Mouse (Mus musculus) hindbrain, embryonic 12.5 days (tissue): Measurements from ENCODE around the gene Col4a2. TPM values are rescaled to one million over a fixed set of nuclear protein-coding genes. Genes with fewer than 3 reads are reported as not detected.

Experiments
- ATAC-seq: fragments of 200-750 bp; cut with Nextera tagmentation; 2 replicates; pipeline ENCODE4 v1.8.0; 2017; ENCODE audit warnings: moderate TSS enrichment; ENCODE audit not compliant: low FRiP score
- H3K27ac ChIP-seq: fragments of 300-500 bp; sonication (generic); 2 replicates; pipeline ENCODE4 v1.5.1; 2016; ENCODE audit warnings: mild to moderate bottlenecking
- H3K27me3 ChIP-seq: fragments of 300-500 bp; sonication (generic); 2 replicates; pipeline ENCODE4 v1.6.1; 2016; ENCODE audit warnings: mild to moderate bottlenecking
- H3K36me3 ChIP-seq: fragments of 300-500 bp; sonication (generic); 2 replicates; pipeline ENCODE4 v1.6.1; 2016; ENCODE audit warnings: mild to moderate bottlenecking
- H3K4me1 ChIP-seq: fragments of 300-500 bp; sonication (generic); 2 replicates; pipeline ENCODE4 v1.6.1; 2016
- H3K4me2 ChIP-seq: fragments of 300-500 bp; sonication (generic); replicated peaks from 2 replicates; pipeline ENCODE4 v1.6.1; 2016; ENCODE audit warnings: mild to moderate bottlenecking
- H3K4me3 ChIP-seq: fragments of 300-500 bp; sonication (generic); 2 replicates; pipeline ENCODE4 v1.5.1; 2016; ENCODE audit warnings: mild to moderate bottlenecking
- H3K9ac ChIP-seq: fragments of 300-500 bp; sonication (generic); 2 replicates; pipeline ENCODE4 v1.6.1; 2016; ENCODE audit warnings: mild to moderate bottlenecking, moderate library complexity
- H3K9me3 ChIP-seq: fragments of 300-500 bp; sonication (generic); replicated peaks from 2 replicates; pipeline ENCODE4 v1.6.1; 2016; ENCODE audit warnings: mild to moderate bottlenecking
- WGBS: fragments of 180-500 bp; shearing (Covaris S2); methylation state at CpG from one replicate; pipeline ENCODE4 v1.1.7; 2016; 5-methylcytosine and 5-hydroxymethylcytosine counted together
- polyA plus RNA-seq: library from polyadenylated mRNA; unstranded; fragments of >200 nt; fragmentation: Nextera tagmentation; extraction: Ambion mirVana; gene quantifications from 2 replicates; pipeline ENCODE4 v1.2.1, GENCODE M21; 2016

The Col4a2 gene
- polyA plus RNA-seq, 1 experiment from 2014 or later = 74.6 TPM

- no peak overlapping the region for H3K27ac ChIP-seq
- H3K4me3 ChIP-seq = no peak overlapping the region
- H3K4me2 ChIP-seq = no peak overlapping the region
- no peak overlapping the region for H3K9ac ChIP-seq
- ATAC-seq = no peak
- peaks cover 27% of the 10 kb centered on the region for H3K4me1 ChIP-seq
- H3K9me3 ChIP-seq = no peaks in the 10 kb centered on the region
- H3K36me3 ChIP-seq = no peaks in the 10 kb centered on the region
- WGBS = 81% methylated on average over 8 of the region's 8 CpGs
- H3K27me3 ChIP-seq = peaks cover 58% of the 10 kb centered on the region
Measured at GRCm38 (mm10) chr8:11314613-11315012, 2.0 kb downstream of the Col4a2 start.

GRCm38 (mm10) chr8:11315179-11315943 lies 2.8 kb downstream of the Col4a2 start:
- no peaks in the 10 kb centered on the region for H3K36me3 ChIP-seq
- no peak overlapping the region for H3K27ac ChIP-seq
- no peak overlapping the region for H3K4me3 ChIP-seq
- no peak overlapping the region for H3K4me2 ChIP-seq
- H3K9me3 ChIP-seq = no peaks in the 10 kb centered on the region
- H3K27me3 ChIP-seq = peaks cover 50% of the 10 kb centered on the region
- no peak overlapping the region for H3K9ac ChIP-seq
- no peak for ATAC-seq
- peaks cover 26% of the 10 kb centered on the region for H3K4me1 ChIP-seq
- WGBS = 70% methylated on average over 16 of the region's 16 CpGs

- WGBS = 76% methylated on average over 6 of the region's 6 CpGs
- Histone ChIP-seq H3K27me3 (peaks cover 43% of the 10 kb centered on the region), H3K9me3 (no peaks in the 10 kb centered on the region), H3K9ac (no peak overlapping the region), H3K27ac (no peak overlapping the region), H3K36me3 (no peaks in the 10 kb centered on the region), H3K4me3 (no peak overlapping the region), H3K4me1 (peaks cover 26% of the 10 kb centered on the region), H3K4me2 (no peak overlapping the region)
- ATAC-seq = no peak
Measured at GRCm38 (mm10) chr8:11316118-11316517, 3.5 kb downstream of the Col4a2 start.

GRCm38 (mm10) chr8:11319405-11319804 lies 6.8 kb downstream of the Col4a2 start:
- 89% methylated on average over 11 of the region's 11 CpGs for WGBS
- Histone ChIP-seq H3K27ac (no peak overlapping the region), H3K9ac (no peak overlapping the region), H3K4me1 (no peaks in the 10 kb centered on the region), H3K27me3 (peaks cover 11% of the 10 kb centered on the region), H3K4me2 (no peak overlapping the region), H3K9me3 (no peaks in the 10 kb centered on the region; the same call in 1 of the 2 replicates), H3K4me3 (no peak overlapping the region), H3K36me3 (no peaks in the 10 kb centered on the region)
- no peak for ATAC-seq

GRCm38 (mm10) chr8:11321841-11322240 lies 9.2 kb downstream of the Col4a2 start:
- 89% methylated on average over 7 of the region's 7 CpGs for WGBS
- H3K4me1 ChIP-seq = peaks cover under 1% of the 10 kb centered on the region; the same call in 1 of the 2 replicates
- no peak for ATAC-seq
- no peak overlapping the region for H3K4me3 ChIP-seq
- no peak overlapping the region for H3K4me2 ChIP-seq
- no peaks in the 10 kb centered on the region for H3K27me3 ChIP-seq
- H3K36me3 ChIP-seq = no peaks in the 10 kb centered on the region
- H3K9ac ChIP-seq = no peak overlapping the region
- no peak overlapping the region for H3K27ac ChIP-seq
- no peaks in the 10 kb centered on the region; the same call in 1 of the 2 replicates for H3K9me3 ChIP-seq

- H3K9me3 ChIP-seq = no peaks in the 10 kb centered on the region; the same call in 1 of the 2 replicates
- H3K27ac ChIP-seq = no peak overlapping the region
- H3K4me1 ChIP-seq = peaks cover 6% of the 10 kb centered on the region; the same call in 1 of the 2 replicates
- no peak overlapping the region for H3K4me2 ChIP-seq
- no peaks in the 10 kb centered on the region for H3K27me3 ChIP-seq
- no peaks in the 10 kb centered on the region for H3K36me3 ChIP-seq
- no peak for ATAC-seq
- H3K9ac ChIP-seq = no peak overlapping the region
- 89% methylated on average over 5 of the region's 5 CpGs for WGBS
- no peak overlapping the region for H3K4me3 ChIP-seq
Measured at GRCm38 (mm10) chr8:11322724-11323585, 10.3 kb downstream of the Col4a2 start.

- Histone ChIP-seq H3K4me1 (peaks cover 8% of the 10 kb centered on the region; the same call in 1 of the 2 replicates), H3K27me3 (no peaks in the 10 kb centered on the region), H3K9me3 (no peaks in the 10 kb centered on the region; the same call in 1 of the 2 replicates), H3K4me3 (no peak overlapping the region), H3K9ac (no peak overlapping the region), H3K27ac (no peak overlapping the region), H3K4me2 (no peak overlapping the region), H3K36me3 (no peaks in the 10 kb centered on the region)
- no peak for ATAC-seq
- 80% methylated on average over 1 of the region's 1 CpGs for WGBS
Measured at GRCm38 (mm10) chr8:11323681-11324080, 11.1 kb downstream of the Col4a2 start.

- ATAC-seq = no peak
- Histone ChIP-seq H3K4me2 (no peak overlapping the region), H3K36me3 (no peaks in the 10 kb centered on the region), H3K27ac (no peak overlapping the region), H3K4me1 (peaks cover 8% of the 10 kb centered on the region; the same call in 1 of the 2 replicates), H3K27me3 (no peaks in the 10 kb centered on the region), H3K4me3 (no peak overlapping the region), H3K9ac (no peak overlapping the region), H3K9me3 (no peaks in the 10 kb centered on the region; the same call in 1 of the 2 replicates)
- 87% methylated on average over 6 of the region's 6 CpGs for WGBS
Measured at GRCm38 (mm10) chr8:11324801-11325395, 12.3 kb downstream of the Col4a2 start.

GRCm38 (mm10) chr8:11327298-11327697 lies 14.7 kb downstream of the Col4a2 start:
- H3K9me3 ChIP-seq = no peaks in the 10 kb centered on the region; the same call in 1 of the 2 replicates
- H3K27ac ChIP-seq = no peak overlapping the region
- no peaks in the 10 kb centered on the region for H3K36me3 ChIP-seq
- peaks cover 8% of the 10 kb centered on the region; the same call in 1 of the 2 replicates for H3K4me1 ChIP-seq
- ATAC-seq = no peak
- no peaks in the 10 kb centered on the region for H3K27me3 ChIP-seq
- no peak overlapping the region for H3K9ac ChIP-seq
- no peak overlapping the region for H3K4me2 ChIP-seq
- 44% methylated on average over 4 of the region's 4 CpGs for WGBS
- H3K4me3 ChIP-seq = no peak overlapping the region

- Histone ChIP-seq H3K4me2 (no peak overlapping the region), H3K27ac (no peak overlapping the region), H3K4me3 (no peak overlapping the region), H3K4me1 (peaks cover 8% of the 10 kb centered on the region; the same call in 1 of the 2 replicates), H3K36me3 (no peaks in the 10 kb centered on the region), H3K27me3 (no peaks in the 10 kb centered on the region), H3K9ac (no peak overlapping the region), H3K9me3 (no peaks in the 10 kb centered on the region; the same call in 1 of the 2 replicates)
- no peak for ATAC-seq
- 53% methylated on average over 5 of the region's 5 CpGs for WGBS
Measured at GRCm38 (mm10) chr8:11327722-11328417, 15.3 kb downstream of the Col4a2 start.

GRCm38 (mm10) chr8:11331561-11331960 lies 19.0 kb downstream of the Col4a2 start:
- H3K36me3 ChIP-seq = no peaks in the 10 kb centered on the region
- WGBS = 68% methylated on average over 4 of the region's 4 CpGs
- H3K9me3 ChIP-seq = no peaks in the 10 kb centered on the region
- H3K4me2 ChIP-seq = no peak overlapping the region
- peaks cover 8% of the 10 kb centered on the region; the same call in 1 of the 2 replicates for H3K4me1 ChIP-seq
- no peak overlapping the region for H3K9ac ChIP-seq
- no peaks in the 10 kb centered on the region for H3K27me3 ChIP-seq
- H3K27ac ChIP-seq = no peak overlapping the region
- ATAC-seq = no peak
- H3K4me3 ChIP-seq = no peak overlapping the region
